Mouse (Mus musculus): ENCODE results near the gene Hoxa1.

The Hoxa1 gene

GRCm38 (mm10) chr6:52172501-52172900 is 14.4 kb upstream of the Hoxa1 start:
- no peak for DNase-seq (ENCODE audit: extremely low read depth, insufficient read length, low spot score)

- no peak for DNase-seq (ENCODE audit: extremely low read depth, insufficient read length, low spot score)
Measured at GRCm38 (mm10) chr6:52171938-52172337, 13.8 kb upstream of the Hoxa1 start.

DNA sequence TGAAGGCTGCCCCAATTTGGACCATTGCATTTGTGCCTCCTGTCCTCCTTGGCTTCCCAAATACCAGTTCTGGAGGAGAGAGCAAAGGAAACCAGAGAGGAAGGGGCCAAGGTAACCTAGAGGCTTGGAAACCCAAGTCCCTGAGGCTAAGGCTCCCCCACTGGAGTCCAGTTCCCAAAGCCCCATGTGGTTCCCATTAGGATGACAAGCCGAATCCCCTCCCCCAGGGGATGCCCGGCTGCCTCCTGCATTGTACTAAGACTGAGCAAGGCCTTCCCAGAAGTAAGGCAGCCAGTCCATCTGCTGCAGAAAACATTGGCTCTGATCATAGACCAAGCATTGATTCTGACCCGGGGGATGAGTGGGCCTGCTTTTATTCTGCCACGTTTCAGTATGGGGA is 13.2 kb upstream of the Hoxa1 start:
- no peak for DNase-seq (ENCODE audit: extremely low read depth, insufficient read length, low spot score)

GRCm38 (mm10) chr6:52170898-52171223 is 12.7 kb upstream of the Hoxa1 start:
- DNase-seq (ENCODE audit: extremely low read depth, insufficient read length, low spot score), result no peak

GRCm38 (mm10) chr6:52170166-52170897 is 12.2 kb upstream of the Hoxa1 start:
- no peak for DNase-seq (ENCODE audit: extremely low read depth, insufficient read length, low spot score)

GRCm38 (mm10) chr6:52169499-52170165 is 11.5 kb upstream of the Hoxa1 start:
- DNase-seq (ENCODE audit: extremely low read depth, insufficient read length, low spot score), result no peak

DNA sequence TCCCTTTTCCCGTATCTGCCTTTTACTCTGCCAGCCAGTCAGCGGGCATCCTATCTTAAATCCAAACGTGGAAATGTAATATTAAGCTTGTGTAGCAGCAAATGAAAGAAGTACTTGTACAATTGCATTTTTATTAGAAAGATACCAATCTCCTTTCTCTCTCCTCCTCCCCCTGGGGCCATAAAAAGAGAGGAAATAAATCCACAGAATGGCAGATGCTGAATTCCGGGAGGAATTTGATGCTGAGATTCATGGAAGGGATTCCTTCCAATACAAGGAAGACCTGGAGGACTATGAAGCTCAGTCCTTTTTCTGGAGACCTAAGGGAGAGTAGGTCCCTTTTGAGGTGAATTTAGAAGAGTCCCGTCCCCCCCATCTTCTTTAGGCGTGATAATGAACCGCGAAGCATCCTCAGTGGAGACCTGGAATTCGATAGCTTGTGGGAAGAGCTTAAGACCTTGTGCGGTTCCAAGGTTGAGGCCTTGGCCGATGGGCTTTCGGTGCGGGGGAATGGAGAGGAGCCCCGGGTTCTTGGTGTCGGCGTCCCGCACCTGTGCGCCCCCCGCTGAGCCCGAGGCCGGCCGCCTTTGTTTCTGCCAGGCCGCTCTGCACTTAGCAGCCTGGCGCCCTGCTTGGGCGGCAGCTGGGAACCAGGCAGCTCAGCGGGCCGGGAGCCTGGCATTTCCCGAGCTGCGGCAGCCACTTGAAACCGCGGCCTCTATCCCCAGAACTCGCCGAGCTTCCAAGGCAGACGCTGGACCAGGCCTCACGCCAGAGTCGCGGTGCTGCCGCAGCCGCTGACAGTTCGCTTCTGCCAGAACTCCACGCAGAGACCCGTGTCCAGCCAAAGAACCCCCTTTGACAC is 10.3 kb upstream of the Hoxa1 start:
- no peak for DNase-seq (ENCODE audit: extremely low read depth, insufficient read length, low spot score)

GRCm38 (mm10) chr6:52167736-52168161 is 9.6 kb upstream of the Hoxa1 start:
- no peak for DNase-seq (ENCODE audit: extremely low read depth, insufficient read length, low spot score)

DNA sequence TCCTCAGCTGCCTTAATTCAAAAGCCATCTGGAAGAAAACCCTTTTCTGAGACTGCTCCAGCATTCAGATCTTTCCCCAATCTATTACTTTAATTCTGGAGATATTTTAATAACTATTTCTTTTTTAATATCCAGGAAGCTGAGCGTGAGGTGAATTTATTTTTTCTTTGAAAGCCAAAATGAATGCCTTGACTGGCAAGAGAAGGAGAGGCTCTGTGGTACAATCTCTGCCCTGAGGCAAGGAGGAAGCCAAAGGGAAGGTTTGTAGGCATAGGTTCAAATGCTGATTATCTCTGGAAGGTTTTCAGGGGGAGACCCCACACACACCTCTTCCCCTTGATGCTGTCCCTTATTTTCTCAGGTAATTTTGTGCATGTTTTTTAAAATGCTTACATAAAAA is 9.1 kb upstream of the Hoxa1 start:
- no peak for DNase-seq (ENCODE audit: extremely low read depth, insufficient read length, low spot score)

DNA sequence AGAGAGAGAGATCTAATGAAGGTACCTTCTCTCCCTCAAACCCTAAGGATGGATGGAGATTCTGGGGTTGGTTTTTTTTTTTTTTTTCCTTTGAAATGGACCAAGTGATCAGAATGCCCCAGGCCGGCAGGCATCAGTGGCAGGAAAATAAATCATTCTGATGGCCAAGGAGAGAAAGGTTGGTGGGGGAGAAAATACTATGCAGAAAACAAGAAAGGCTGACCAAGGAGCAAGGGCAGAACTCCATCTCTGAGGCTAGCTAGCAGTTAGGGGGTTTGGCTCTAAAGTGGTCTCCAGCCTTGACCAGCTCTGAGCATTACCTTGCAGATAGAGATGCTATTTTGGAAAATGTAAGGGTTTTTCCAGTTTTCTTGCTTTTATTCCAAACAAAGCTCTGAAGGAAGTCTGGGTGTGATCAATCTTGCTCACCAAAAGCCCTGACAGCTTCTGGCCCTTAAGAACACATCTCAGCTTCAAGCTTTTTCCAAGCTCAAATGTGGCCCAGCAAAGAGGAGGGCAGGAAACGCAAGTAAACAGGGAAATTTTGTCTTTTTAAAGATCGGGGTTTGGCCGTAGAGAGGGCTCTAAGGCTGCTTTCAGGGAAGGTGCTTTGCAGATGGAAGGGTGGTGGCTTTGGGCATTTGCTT is 8.4 kb upstream of the Hoxa1 start:
- no peak for DNase-seq (ENCODE audit: extremely low read depth, insufficient read length, low spot score)

DNA sequence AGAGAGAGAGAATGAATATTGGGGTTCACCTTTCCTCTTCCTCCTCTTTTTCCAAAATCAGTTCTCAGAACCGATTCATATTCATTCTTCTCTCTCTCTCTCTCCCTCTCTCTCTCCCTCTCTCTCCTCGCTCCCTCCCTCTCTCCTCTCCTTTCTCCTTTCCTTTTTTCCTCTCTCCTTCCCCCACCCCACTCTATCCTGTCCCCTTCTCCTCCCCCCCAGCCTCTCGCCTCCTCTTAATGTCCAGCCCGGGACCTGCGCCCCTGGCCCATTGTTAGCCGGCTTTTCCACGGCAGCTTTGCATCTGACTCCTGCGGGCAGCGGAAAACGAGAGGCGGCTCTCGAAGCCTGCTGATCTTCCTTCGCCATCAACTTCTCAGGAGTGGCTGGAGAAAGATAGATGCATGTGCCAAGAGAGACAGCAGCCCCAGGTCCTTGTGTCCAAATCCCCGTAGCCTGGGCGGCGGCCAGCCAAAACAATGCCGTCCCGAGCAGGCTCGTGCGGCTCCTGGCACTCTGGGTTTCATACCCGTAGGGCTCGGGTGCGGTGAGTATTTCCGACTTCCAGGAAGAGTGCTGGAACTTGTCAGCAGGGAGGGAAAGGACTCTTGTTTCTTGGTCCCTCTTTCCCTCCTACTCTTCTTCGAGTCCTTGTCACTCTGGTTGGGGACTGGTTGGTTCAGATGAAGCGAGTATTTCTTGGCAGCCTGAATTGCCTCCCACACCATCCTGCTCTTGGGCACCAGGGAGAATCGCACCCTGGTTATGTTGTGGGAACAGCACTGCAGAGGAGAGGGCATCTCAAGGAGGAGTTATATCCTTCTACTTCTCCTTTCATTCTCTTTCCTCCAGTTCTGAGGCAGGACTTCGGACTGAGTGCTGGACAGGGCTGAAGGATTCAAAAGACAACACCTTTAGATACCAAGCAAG is 7.6 kb upstream of the Hoxa1 start:
- DNase-seq (ENCODE audit: extremely low read depth, insufficient read length, low spot score), result no peak

DNA sequence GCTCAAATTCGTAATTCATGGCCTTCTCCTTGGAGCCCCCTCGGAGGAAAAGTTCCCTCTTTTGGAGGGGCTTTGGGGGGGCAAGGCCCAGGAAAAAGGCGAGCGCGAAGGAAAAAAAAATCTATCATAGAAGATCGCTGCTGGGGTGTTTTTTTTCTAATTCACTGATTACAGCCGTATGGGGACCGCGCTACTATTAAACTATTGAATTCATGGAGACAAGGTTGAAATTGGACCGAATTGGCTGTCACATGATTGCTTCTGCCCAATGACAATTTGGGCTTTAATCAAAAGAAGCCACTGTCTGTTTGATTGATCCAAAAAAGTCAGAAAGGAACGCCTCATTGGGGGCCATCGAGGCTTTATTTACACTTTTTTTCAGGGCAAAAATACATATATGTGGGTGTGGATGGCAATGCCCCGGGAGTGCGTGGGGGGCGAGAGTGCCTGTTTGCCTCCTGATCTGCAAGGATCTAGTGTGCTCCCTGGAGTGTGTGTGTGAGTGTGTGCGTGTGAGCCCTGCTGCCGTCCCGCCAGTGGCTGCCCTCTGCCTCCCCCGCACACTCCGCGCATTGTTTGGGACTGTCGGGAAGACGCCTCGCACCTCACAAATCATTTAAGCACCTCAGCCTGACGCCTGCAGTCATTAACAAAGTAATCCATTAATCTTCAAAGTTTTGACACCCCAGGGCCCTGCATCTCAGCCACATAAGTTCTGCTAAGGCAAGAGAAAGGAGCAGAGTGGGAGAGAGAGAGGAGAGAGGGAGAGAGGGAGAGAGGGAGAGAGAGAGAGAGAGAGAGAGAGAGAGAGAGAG is 6.7 kb upstream of the Hoxa1 start, which contains the start of gene Hoxa2:
TSS of gene Hoxa2 (minus strand) at position 206 of the 815 bp plus-strand sequence.
- DNase-seq (ENCODE audit: extremely low read depth, insufficient read length, low spot score), result no peak

DNA sequence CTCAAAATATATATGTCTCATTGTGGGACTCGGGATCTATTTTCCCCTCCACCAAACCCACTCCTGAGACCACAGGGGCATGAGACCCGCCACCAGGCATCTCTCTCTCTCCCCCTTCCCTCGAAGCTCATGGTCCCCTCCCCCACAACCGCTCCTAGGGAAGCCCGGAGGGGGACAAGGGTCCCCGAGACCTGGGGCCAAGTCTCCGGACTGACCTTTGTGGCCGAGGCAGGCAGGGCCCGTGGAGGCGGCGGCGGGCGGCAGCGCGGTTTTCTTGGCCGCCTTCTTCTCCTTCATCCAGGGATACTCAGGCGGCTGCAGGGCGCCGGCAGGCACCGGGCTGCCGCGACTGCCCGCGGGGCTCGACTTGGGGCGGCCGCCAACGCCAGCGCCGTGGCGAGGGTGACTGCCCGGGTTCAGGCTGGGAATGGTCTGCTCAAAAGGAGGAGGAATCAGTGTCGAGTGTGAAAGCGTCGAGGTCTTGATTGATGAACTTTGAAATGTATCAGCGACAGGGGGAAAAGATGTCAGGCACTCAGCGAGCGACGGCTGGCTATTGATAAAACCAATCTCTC is 6.0 kb upstream of the Hoxa1 start:
- DNase-seq (ENCODE audit: extremely low read depth, insufficient read length, low spot score), result no peak

DNA sequence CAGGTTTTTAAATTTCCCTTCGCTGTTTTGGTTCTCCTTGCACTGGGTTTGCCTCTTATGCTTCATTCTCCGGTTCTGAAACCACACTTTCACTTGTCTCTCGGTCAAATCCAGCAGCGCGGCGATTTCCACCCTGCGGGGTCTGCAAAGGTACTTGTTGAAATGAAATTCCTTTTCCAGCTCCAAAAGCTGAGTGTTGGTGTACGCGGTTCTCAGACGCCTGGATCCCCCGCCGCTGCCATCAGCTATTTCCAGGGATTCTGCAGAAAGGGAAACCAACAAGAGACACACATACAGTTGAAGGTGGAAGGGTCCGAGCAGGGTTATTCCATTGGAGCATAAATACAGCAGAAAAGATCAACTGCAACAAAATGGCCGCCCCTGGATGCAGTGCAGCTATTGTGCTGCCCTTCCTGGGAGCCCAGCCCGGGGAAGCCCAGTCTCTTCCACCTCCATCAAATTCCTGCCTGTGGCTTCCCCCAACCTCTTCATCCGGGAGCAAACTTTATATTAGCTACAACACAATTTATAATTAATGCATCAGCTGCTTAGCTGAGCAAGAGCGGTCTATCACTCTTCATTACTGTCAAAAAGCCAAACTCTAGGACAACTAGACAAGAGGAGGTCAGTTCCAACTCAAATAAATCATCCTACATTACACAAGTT is 5.4 kb upstream of the Hoxa1 start:
- no peak for DNase-seq (ENCODE audit: extremely low read depth, insufficient read length, low spot score)

DNA sequence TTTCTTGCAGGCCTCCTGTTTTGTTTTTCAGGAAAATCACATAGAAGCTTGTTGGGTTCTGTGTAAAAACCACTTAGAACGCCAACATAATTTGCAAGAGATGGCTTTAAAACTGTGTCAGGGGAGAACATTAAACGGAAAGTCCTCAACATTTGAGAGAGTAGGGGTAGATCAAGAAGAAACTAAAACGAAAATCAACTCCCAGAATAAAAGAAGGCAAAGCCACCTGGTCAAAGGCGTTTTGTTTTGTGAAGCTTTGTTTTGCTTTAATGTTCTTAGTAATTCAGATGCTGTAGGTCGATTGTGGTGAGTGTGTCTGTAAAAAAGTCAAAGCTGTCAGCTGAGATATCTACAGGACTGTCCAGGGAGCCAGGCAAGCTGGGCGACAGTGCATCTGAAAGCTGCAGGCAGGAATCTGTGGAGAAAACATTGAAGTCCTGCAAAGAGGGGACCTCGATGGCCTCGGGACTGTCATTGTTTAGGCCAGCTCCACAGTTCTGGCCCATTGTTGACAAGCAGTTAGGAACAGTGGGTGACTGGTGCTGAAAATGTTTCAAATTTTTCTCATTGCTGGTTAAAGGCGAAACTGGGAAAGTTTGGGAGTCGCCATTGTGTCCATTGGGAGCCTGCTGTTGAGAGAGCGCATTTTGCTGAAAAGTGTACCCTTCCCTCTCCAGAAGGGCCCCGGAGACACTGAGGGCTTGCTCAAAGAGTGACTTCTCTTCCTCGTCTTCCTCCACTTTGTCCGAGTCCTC is 4.7 kb upstream of the Hoxa1 start:
- DNase-seq (ENCODE audit: extremely low read depth, insufficient read length, low spot score), result no peak

- DNase-seq (ENCODE audit: extremely low read depth, insufficient read length, low spot score), result no peak
Measured at GRCm38 (mm10) chr6:52162093-52162380, 3.9 kb upstream of the Hoxa1 start.

DNA sequence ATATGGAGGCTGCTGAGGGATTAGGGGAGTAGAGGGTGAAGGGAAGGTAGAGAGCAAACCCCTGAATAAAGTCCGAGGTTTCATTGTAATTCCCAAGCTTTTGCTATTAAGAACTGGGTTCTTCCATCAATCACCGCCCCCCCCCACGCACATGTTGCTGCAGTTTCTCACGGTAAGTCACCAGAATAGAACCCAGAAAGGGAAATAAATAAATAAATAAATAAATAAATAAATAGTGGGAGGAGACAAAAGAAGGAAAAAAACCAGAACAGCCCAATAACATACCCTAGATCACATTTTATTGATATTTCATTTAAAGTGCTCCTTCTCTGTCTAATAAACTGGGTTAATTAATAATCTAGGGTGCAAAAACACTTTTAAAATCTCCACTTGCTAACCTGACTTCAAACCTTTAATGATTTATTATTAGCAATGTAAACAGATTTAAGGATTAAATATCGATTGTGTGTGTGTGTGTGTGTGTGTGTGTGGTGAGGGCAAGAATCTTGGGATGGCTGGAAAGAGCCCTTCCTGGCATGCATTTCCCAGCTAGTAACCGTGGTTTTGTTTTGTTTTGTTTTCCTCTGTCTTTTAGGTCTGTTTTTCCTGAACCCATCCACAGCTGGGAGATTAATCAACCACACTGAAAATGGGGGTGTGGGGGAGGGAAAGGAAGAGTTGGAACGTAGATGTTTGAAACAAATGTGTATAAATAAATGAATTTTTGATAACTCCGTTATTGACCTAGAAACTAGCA is 3.4 kb upstream of the Hoxa1 start:
- no peak for DNase-seq (ENCODE audit: extremely low read depth, insufficient read length, low spot score)
